Mouse (Mus musculus): ENCODE measurements around the gene Tnik. TPM values are rescaled to one million over a fixed set of nuclear protein-coding genes. Genes with fewer than 3 reads are reported as not detected.

Tnik gene
- total RNA-seq (2021) = 100 to 1,000 TPM; 166 to 227 TPM

- peak; percentile 75 to 82 for DNase-seq (ENCODE audit: extremely low spot score in 1 of 2, low spot score in 1 of 2)
Observed at GRCm38 (mm10) chr3:28263002-28263947, at the start of gene Tnik. Gene Tnik (plus strand): TSS chr3:28263214.

- no peak for DNase-seq (ENCODE audit: extremely low spot score in 1 of 2, low spot score in 1 of 2)
Observed at GRCm38 (mm10) chr3:28214886-28215311, 48.1 kb upstream of the Tnik start.

- no peak for DNase-seq (ENCODE audit: extremely low spot score in 1 of 2, low spot score in 1 of 2)
Observed at GRCm38 (mm10) chr3:28217001-28217400, 46.0 kb upstream of the Tnik start.

- no peak for DNase-seq (ENCODE audit: extremely low spot score in 1 of 2, low spot score in 1 of 2)
Observed at GRCm38 (mm10) chr3:28219533-28219932, 43.5 kb upstream of the Tnik start.

GRCm38 (mm10) chr3:28219964-28220363, 43.0 kb upstream of the Tnik start:
- DNase-seq (ENCODE audit: extremely low spot score in 1 of 2, low spot score in 1 of 2) = no peak

- no peak for DNase-seq (ENCODE audit: extremely low spot score in 1 of 2, low spot score in 1 of 2)
Observed at GRCm38 (mm10) chr3:28224437-28225356, 38.3 kb upstream of the Tnik start.

GRCm38 (mm10) chr3:28225357-28225905, 37.6 kb upstream of the Tnik start:
- no peak for DNase-seq (ENCODE audit: extremely low spot score in 1 of 2, low spot score in 1 of 2)

GRCm38 (mm10) chr3:28226181-28226580, 36.8 kb upstream of the Tnik start:
- no peak for DNase-seq (ENCODE audit: extremely low spot score in 1 of 2, low spot score in 1 of 2)

GRCm38 (mm10) chr3:28228930-28229329, 34.1 kb upstream of the Tnik start:
- DNase-seq (ENCODE audit: extremely low spot score in 1 of 2, low spot score in 1 of 2) = no peak

GRCm38 (mm10) chr3:28229503-28229902, 33.5 kb upstream of the Tnik start:
- DNase-seq (ENCODE audit: extremely low spot score in 1 of 2, low spot score in 1 of 2) = no peak

- DNase-seq (ENCODE audit: extremely low spot score in 1 of 2, low spot score in 1 of 2) = no peak
Observed at GRCm38 (mm10) chr3:28232885-28233284, 30.1 kb upstream of the Tnik start.

- no peak for DNase-seq (ENCODE audit: extremely low spot score in 1 of 2, low spot score in 1 of 2)
Observed at GRCm38 (mm10) chr3:28234179-28234578, 28.8 kb upstream of the Tnik start.

- DNase-seq (ENCODE audit: extremely low spot score in 1 of 2, low spot score in 1 of 2) = no peak
Observed at GRCm38 (mm10) chr3:28236689-28237088, 26.3 kb upstream of the Tnik start.

- DNase-seq (ENCODE audit: extremely low spot score in 1 of 2, low spot score in 1 of 2) = no peak
Observed at GRCm38 (mm10) chr3:28238136-28238535, 24.9 kb upstream of the Tnik start.

GRCm38 (mm10) chr3:28242561-28242960, 20.5 kb upstream of the Tnik start:
- no peak for DNase-seq (ENCODE audit: extremely low spot score in 1 of 2, low spot score in 1 of 2)

- DNase-seq (ENCODE audit: extremely low spot score in 1 of 2, low spot score in 1 of 2) = no peak
Observed at GRCm38 (mm10) chr3:28244244-28244890, 18.6 kb upstream of the Tnik start.

GRCm38 (mm10) chr3:28248255-28248957, 14.6 kb upstream of the Tnik start:
- DNase-seq (ENCODE audit: extremely low spot score in 1 of 2, low spot score in 1 of 2) = no peak

- DNase-seq (ENCODE audit: extremely low spot score in 1 of 2, low spot score in 1 of 2) = no peak
Observed at GRCm38 (mm10) chr3:28255711-28256110, 7.3 kb upstream of the Tnik start.

GRCm38 (mm10) chr3:28262371-28263001, 528 bp upstream of the Tnik start:
- DNase-seq (ENCODE audit: extremely low spot score in 1 of 2, low spot score in 1 of 2) = peak; percentile 50 to 55

All from layer of hippocampus, postnatal 25 days (tissue).